Mouse (Mus musculus) kidney, adult 11 months (tissue): ENCODE data around the gene Il18.

Experiments used
- DNase-seq: peaks from one replicate; pipeline ENCODE4 v3.0.0; 2022

Il18 gene

GRCm38 (mm10) chr9:50554241-50555093, at the start of gene Il18:
Gene Il18 (plus strand): TSS chr9:50554827.
- peak; percentile 34 for DNase-seq

DNA sequence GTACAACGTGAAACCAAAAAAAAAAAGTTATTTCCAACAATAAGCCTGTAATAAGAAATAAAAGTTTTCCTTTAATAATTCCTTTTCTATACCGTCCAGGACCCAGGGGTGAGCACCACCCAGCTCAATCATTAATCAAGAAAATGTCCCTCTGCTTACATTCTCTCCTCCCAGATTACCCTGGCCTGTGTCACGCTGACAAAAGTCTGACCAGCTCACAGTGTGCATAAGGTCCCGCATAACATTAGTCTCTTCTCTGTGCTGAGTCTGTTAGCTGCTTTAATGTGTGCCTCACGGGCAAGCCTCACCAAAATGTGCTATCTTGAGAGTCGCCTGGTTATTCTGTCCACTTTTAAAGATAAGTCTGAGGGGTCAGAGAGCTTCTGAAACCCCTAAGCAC, 49.2 kb upstream of the Il18 start:
- DNase-seq: no peak

DNA sequence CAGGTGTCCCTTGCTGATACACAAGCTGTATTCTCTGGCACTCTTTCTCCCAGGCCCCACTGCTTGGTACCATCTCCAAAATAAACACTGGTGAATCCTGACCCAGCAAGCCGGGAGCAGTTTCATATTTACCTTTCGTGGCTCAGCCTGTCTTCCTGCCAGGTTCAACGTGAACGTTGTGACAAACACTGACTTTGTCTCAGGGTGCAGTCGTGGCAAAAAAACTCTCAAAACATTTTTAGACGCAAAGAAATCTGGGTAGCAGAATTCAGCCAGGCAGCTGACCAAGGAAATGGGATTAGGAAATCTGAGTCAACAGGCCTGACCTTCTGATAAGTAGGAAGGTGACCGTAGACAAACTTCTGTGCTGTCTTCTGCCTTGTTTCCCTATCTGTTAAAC, 47.1 kb upstream of the Il18 start:
- DNase-seq: no peak

GRCm38 (mm10) chr9:50515462-50515861, 39.2 kb upstream of the Il18 start:
- DNase-seq: no peak

- no peak for DNase-seq
These were observed 35.8 kb upstream of the Il18 start for GRCm38 (mm10) chr9:50518781-50519180.

- DNase-seq: no peak
These were observed 33.9 kb upstream of the Il18 start for GRCm38 (mm10) chr9:50520748-50521147.

DNA sequence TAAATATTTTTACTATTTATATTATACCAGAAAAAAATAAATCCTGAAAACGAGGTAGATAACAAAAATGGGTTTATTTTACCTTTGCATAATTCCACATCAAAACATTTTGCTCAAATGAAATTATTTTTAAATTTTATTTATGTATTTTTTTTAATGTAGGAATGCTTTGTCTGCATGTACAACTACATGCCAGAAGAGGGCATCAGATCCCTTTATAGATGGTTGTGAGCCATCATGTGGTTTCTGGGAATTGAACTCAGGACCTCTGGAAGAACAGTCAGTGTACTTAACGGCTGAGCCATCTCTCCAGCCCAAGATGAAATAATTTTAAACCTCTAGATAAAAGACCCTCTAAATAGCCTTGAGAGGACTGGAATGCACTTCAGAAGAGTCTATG, 33.1 kb upstream of the Il18 start:
- DNase-seq: no peak

GRCm38 (mm10) chr9:50522574-50522973, 32.1 kb upstream of the Il18 start:
- no peak for DNase-seq

- DNase-seq: no peak
These were observed 29.7 kb upstream of the Il18 start for GRCm38 (mm10) chr9:50524936-50525335.

- no peak for DNase-seq
These were observed 29.0 kb upstream of the Il18 start for GRCm38 (mm10) chr9:50525585-50525984.

GRCm38 (mm10) chr9:50527860-50528259, 26.8 kb upstream of the Il18 start:
- no peak for DNase-seq

DNA sequence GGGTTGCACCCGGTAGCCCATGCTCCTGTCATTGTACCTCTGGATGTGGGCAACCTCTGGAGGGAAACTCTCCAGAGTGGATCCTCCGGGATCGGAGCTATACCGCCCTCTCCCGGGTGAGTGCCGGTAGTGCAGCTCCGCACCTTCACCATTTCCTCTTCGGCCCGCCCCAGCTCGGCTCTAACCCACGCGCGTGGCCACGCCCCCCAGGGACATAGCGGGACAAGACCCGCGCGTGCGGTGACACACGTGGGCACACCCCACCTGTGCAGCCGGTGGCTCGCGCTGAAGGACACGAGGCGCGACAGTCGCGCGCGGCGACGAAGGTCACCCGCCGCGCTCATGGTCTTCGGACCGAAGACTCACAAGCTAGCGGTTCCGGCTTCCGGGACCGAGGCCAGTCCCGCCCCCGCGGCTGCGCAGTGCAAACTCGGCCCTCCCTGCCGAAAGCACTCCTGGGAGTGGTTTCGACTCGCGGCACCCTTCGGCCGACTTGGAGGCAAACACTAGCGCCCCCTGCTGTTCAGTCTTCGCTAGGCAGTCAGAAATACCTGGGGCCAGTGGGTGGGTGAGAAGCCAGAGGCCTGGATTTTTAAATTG, 26.2 kb upstream of the Il18 start, which contains the start of gene Pts:
TSS of gene Pts (minus strand) at position 432 of the 600 bp plus-strand sequence.
- peak; percentile 96 for DNase-seq

- no peak for DNase-seq
These were observed 23.7 kb upstream of the Il18 start for GRCm38 (mm10) chr9:50530890-50531289.

GRCm38 (mm10) chr9:50533328-50533727, 21.3 kb upstream of the Il18 start:
- no peak for DNase-seq

GRCm38 (mm10) chr9:50533791-50534190, 20.8 kb upstream of the Il18 start:
- no peak for DNase-seq

- no peak for DNase-seq
These were observed 18.7 kb upstream of the Il18 start for GRCm38 (mm10) chr9:50535930-50536329.

GRCm38 (mm10) chr9:50536603-50537135, 18.0 kb upstream of the Il18 start:
- no peak for DNase-seq

GRCm38 (mm10) chr9:50537295-50537694, 17.3 kb upstream of the Il18 start:
- DNase-seq: no peak

- no peak for DNase-seq
These were observed 14.5 kb upstream of the Il18 start for GRCm38 (mm10) chr9:50540170-50540569.

- DNase-seq: no peak
These were observed 12.2 kb upstream of the Il18 start for GRCm38 (mm10) chr9:50542401-50542800.

DNA sequence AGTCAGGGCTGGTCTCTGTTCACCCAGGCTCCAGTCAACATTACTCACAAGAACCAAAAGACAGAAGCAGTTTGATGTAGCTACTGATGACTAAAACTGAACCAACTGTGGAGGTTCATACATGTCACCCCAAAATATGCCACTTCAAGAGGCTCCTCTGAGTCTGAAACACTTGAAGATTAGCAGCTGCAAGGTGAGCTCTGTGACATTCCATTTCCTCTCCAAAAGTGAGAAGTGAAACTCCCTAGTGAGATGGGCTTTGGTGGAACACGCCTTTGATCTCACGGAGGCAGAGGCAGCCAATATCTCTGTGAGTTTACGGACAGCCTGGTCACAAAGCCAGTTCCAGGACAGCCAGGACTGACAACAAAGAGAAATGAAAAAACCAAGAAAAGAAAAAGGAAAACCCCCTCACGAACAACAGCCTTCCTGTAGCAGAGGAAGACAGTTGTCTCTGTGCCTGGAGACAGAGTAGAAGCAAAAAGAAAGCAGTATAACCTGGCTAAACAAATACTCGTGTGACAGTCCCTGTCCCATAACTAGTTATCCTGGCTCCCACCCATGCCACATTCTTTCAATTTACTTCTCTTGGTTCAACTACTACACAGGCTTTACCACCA, 6.7 kb upstream of the Il18 start:
- DNase-seq: no peak

GRCm38 (mm10) chr9:50548936-50549335, 5.7 kb upstream of the Il18 start:
- DNase-seq: no peak

GRCm38 (mm10) chr9:50552206-50552605, 2.4 kb upstream of the Il18 start:
- no peak for DNase-seq

- no peak for DNase-seq
These were observed 1.1 kb upstream of the Il18 start for GRCm38 (mm10) chr9:50553547-50553946.
